Mouse (Mus musculus) A20 (cell line): ENCODE measurements around the gene Prex1.
"Not testable (repeated sequence)": the region's sequence is repeated elsewhere in the genome, so short reads cannot be mapped to it uniquely, and the experiment has no call there.

Experiments used
- DNase-seq: peaks from one replicate; pipeline ENCODE4 v3.0.0-alpha.2; 2011; ENCODE audit warnings: low read depth, low spot score

Gene Prex1

GRCm38 (mm10) chr2:166713690-166714426 is at the start of gene Prex1:
Gene Prex1, minus strand, starts transcription at chr2:166713832.
- peak; percentile 97 for DNase-seq

DNA sequence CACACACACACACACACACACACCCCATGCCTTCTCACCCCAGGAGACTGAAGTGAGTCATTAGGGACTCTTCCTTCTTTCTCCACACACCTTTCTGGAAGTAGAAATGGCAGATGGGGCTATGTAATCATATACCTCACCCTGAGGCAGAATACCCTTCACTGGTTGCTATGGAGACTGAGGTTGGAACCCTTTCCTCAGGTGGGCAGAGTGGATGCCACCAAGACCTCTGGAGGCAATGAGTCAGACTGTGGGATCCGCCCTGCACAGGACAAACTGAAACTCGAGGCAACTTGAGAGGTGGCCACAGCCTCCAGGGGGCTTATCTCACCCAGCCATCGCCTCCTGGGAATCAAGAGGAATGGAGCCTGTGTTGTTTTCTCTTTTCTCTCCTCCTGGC is 44.3 kb upstream of the Prex1 start:
- no peak for DNase-seq

GRCm38 (mm10) chr2:166754760-166755159 is 41.1 kb upstream of the Prex1 start:
- DNase-seq: no peak

GRCm38 (mm10) chr2:166754194-166754593 is 40.6 kb upstream of the Prex1 start:
- no peak for DNase-seq

DNA sequence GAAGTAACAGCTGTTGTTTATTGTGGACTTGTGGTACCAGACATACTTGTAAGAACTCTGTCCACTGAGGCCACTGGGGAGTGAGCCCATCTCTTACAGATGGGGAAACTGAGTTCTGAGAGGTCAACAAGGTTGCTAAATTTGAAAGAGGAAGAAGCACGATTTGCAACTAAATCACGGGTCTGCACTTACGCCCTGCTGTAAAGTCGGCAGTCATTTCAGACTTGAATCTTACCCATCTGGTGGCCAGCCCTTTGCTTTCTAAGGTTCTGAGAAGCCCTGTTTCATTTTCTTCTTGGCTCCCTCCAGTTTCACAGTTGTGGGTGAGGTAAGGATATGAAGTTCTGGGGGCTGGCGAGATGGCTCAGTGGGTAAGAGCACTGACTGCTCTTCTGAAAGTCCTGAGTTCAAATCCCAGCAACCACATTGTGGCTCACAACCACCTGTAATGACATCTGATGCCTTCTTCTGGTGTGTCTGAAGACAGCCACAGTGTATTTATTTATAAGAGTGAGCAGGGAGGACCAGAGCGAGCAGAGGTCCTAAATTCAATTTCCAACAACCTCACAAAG is 37.1 kb upstream of the Prex1 start:
- peak; percentile 50 for DNase-seq

DNA sequence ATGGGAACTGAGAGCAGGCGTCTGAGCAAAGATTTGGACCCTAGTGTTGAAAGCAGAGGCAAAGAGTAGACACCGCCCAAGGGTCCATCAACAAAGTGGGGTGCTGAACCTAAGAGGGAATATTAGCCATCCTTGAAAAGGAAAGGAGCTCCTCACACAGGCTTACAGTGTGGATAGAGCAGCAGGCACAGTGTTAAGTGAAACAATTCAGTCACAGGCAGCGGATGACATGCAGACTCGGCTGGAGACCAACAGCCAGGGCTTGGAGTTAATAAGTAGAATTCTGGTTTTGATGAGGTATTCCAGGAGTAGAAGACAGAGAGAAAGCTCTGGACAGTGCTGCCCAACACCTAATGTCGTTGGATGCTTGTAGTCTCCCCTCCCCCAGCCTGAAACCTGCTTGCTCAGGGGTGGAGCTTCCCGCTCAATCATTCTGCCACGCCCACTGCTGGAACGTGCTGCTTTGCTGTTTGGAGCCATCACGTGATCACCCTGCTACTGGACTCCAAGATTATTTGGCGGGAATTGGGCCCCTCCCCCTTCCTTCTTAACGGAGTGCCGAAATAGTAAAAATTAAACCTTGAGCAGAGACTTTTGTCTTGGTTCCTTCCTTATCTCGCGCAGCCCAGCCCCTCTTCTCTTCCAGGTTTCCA is 32.8 kb upstream of the Prex1 start:
- not testable (repeated sequence) for DNase-seq

DNA sequence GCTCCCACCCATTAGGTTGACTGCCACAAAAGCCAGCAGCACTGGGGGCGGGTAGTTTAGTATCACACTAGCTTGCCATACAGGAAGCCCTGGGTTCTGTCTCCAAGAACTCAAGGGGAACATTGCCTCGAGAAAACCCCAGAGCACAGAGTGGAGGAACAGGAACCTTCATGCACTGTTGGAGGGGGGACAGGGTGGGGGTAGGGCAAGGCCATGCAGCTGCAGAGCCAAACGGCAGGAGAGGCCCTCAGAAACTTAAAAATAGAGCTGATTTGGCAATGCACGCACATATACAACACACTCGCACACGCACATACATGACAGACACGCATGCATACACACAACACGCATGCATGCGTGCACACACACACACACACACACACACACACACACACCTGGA is 32.2 kb upstream of the Prex1 start:
- DNase-seq: peak; percentile 90

DNA sequence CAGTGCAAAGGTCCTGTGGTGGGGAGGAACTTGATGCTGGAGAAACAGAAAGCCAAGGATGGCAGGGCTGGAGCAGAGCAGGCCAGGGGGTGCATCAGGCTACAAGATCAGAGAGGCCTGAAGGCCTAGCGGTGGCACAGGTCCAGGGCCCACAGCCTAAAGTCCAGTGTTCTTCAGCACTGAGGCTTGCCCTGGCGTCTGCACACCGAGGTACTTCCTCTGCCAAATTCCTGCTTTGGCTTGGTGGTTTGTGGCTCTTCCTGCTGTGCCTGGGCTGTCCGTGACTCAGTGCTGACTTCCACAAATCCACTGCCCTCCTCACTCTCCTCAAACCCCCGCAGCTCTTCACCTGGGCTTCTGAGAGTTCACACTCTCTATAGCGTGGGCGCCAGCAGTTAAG is 30.8 kb upstream of the Prex1 start:
- DNase-seq: no peak

GRCm38 (mm10) chr2:166743504-166743903 is 29.9 kb upstream of the Prex1 start:
- DNase-seq: no peak

DNA sequence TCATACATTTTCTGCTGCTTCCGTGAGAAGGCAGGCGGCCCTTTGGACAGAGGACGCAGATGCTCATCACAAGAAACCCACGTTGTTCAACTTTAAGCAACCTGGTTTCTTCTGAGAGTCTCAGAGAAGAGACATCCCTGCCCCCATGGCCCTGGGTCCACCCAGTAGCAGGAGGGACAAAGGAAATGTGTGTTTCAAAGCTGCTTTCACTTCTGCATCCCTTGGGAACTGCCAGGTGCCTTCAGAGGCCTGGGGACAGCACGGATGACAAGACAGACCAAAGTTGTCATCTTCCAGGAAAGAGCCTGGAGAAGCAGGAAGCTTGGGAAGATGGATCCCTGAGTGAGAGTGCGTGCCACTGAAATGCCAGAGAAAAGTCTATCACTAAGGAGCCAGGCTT is 27.8 kb upstream of the Prex1 start:
- DNase-seq: no peak

DNA sequence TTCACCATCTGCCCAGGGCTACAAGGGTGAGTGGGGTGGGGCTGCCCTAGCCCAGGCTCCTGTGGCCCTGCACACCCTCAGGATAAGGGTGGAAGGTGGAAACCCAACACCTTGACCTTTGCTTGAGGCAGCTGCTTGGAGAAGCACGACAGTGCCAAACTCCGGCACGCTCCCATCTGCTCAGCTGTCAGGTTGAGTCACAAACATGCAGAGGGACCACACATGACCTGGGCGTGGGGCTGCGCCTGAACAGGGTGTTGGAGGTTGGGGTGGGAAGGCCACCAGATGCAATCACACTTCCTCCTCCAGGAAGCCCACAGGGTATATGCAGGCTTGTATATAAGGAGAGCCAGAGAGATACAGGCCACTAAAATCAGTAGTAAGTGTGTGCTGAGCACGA is 26.8 kb upstream of the Prex1 start:
- no peak for DNase-seq

GRCm38 (mm10) chr2:166737307-166737706 is 23.7 kb upstream of the Prex1 start:
- no peak for DNase-seq

DNA sequence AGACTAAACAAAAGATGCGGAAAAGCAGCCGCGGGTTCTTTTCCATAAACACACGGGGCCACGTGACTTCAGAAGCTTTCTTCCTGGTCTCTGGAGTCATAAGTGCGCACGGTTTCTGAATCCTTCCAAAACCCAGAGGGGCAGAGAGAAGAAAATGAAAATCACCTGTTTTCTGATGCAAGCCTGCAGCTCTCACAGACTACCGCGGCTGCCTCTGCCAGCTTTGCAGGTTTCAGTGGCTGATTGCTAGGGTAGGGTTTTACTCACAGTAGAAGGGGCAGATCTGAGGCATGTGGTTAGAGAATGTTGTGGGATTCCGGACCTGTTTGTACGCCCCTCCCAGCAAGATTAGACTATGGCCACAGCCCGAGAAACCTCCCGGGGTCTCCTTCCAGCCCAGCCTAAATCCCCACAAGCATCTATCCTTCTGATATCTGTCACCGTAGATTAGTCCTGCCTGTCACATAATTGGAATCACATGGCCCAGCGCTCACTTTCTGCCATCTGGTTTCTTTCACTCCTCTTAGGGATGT is 21.9 kb upstream of the Prex1 start:
- DNase-seq: no peak

DNA sequence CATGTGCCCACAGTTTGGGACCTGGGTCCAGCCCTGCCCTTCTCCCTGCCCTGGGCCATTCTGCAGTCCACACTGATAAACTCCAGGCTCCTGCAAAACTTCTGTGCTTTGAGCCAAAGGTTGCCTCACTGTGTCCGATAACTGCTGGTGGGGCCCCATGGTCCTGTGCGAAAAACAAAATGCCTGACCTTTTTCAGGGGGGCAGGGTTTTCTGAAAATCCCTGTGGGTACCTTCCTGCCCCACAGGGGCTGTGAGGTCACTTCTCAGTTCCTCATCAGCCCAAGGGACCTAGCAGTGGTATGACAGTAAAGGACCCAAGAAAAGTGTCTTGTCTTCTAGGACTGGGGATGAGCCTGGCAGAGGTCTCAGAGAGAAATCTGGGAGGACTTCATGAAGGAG is 19.2 kb upstream of the Prex1 start:
- DNase-seq: no peak

DNA sequence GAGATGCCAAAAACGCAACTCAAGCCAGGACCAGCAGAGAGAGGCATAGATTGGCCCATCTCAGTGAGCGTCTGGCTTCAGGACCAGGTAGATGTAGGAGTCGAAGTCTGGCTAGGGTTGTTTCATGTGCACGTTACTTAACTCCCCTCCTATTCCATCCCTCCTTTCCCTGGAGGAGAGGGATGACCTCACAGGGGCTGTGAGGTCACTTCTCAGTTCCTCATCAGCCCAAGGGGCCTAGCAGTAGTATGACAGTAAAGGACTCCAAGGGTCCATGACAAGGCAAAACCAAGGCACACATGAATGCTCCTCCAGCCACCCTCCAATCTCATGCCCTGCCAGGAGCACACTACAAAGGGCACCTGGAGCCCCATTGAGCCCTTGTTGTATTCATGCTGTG is 18.5 kb upstream of the Prex1 start:
- DNase-seq: no peak

DNA sequence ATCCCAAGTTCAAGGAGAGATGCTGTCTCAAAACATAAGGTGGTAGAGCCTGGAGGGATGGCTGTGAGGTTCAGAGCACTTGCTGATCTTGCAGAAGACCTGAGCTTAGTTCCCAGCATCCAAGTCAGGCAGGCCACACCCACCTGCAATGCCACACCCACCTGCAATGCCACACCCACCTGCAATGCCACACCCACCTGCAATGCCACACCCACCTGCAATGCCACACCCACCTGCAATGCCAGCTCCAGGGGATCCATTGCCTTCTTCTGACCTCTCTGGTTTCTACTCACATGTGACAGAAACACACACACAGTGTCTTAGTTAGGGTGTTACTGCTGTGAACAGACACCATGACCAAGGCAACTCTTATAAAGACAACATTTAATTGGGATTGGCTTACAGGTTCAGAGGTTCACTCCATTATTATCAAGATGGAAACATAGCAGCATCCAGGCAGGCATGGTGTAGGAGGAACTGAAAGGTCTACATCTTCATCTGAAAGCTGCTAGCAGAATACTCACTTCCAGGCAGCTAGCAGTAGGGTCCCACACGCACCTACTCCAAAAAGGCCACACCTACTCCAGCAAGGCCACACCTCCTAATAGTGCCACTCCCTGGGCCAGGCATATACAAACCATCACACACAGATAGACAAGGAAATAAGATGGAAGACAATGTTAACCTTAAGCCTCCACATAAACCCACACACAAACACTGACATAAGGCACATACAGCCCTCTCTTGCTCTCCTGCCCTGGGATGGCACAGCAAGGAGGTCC is 17.7 kb upstream of the Prex1 start:
- not testable (repeated sequence) for DNase-seq

- DNase-seq: no peak
Measured at GRCm38 (mm10) chr2:166730567-166730915, 16.9 kb upstream of the Prex1 start.

DNA sequence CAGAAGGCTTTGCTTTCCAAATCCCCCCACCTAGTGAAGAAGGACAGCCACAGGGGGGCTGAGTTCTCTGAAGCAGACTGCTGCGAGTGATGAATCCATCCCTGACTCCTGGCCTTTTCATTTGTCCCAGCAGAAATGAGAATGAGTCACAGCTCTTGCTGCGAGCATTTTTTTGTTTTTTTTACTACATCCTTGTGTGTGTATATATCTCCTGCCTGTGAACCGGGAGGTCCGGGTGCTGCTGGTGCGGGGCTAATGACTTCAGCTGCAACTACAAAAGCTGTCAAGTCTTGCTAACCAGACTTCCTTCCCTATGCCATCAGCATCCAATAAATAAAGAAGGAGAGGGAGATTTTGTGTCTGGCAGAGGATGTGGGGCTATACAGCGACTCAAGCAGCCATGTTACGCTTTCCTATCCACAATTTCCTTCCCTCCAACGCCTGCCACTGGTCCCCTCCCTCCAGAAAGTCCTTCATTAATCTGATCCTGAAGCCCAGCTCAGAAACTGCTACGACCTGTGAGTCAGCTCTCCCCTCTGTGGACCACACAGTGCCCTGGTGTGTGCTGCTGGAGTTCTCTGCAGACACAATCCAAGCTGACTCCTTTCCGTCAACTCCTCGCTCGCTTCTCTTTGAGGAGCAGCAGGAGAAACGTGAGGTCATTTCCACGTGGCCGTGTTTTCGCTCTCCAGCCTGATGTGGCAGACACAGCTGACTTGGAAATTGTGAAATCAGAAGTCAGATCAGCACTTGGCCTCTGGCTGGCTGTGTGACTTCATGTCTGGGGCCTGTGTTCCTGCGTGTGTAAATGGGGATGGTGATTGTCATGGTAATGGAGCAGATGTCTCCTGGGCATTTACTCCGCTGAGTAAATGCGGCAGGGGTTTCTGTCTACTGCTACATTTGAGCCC is 16.3 kb upstream of the Prex1 start:
- DNase-seq: no peak

DNA sequence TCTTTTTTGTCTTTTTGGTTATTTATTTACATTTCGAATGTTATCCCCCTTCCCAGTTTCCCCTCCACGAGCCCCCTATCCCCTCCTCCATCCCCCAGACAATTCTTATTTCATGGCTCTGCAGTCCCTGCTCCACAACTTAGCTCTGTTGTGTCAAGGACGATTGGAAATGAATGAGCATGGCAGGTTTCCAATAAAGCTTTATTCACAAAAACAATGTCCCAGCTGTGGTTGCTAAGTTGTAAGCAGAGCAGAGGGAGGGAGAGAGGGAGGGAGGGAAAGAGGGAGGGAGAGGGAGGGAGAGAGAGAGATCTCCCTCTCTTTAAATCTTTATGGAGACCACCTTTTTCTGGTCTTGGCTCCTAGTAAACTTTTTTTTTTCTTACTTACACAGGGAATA is 15.4 kb upstream of the Prex1 start:
- no peak for DNase-seq

DNA sequence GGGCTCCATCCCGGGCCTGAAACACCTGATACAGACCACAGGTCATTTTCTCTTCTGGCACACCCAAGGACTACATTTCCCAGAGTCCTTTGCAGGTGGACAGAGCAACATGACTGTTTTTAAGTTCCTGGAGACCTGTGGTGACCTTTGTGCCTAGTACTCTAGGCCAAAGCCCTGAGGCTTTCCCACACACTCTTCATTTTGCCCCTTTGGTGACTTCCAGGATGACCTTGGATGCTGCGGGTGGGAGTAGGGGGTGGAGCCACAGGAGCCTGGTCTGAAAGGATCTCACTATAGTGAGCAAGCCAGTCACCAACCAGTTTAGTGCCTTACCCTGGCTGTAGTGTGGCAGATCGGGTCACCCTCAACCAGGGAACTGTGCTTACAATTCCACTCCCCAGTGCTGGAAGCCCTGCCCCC is 14.6 kb upstream of the Prex1 start:
- peak; percentile 29 for DNase-seq

GRCm38 (mm10) chr2:166727790-166728189 is 14.2 kb upstream of the Prex1 start:
- no peak for DNase-seq
